Mouse (Mus musculus) kidney, postnatal 14 days (tissue): ENCODE data around the gene Olfr1340.
A peak's percentile ranks its signal among the peaks of the same experiment; 100 is the strongest.

ENCODE experiments used
- DNase-seq: peaks from one replicate; pipeline ENCODE4 v3.0.0; 2022; ENCODE audit warnings: mixed read lengths

Gene Olfr1340

GRCm38 (mm10) chr4:118719838-118720237 lies at the start of gene Olfr1340:
TSS of gene Olfr1340 (plus strand) at chr4:118720138.
- no peak for DNase-seq

- no peak for DNase-seq
Observed at GRCm38 (mm10) chr4:118687086-118687485, 32.9 kb upstream of the Olfr1340 start.

- no peak for DNase-seq
Observed at GRCm38 (mm10) chr4:118692412-118692973, 27.4 kb upstream of the Olfr1340 start, which contains the start of gene Olfr1342. TSS of gene Olfr1342 (minus strand) at chr4:118692756.

GRCm38 (mm10) chr4:118693812-118694211 lies 26.1 kb upstream of the Olfr1340 start:
- DNase-seq: no peak

GRCm38 (mm10) chr4:118703223-118703622 lies 16.7 kb upstream of the Olfr1340 start, which contains the start of gene Olfr1341:
TSS of gene Olfr1341 (plus strand) at chr4:118703523.
- no peak for DNase-seq

GRCm38 (mm10) chr4:118708086-118708485 lies 11.9 kb upstream of the Olfr1340 start:
- no peak for DNase-seq

- DNase-seq: no peak
Observed at GRCm38 (mm10) chr4:118711656-118712055, 8.3 kb upstream of the Olfr1340 start.

GRCm38 (mm10) chr4:118721742-118722483 lies 2.0 kb downstream of the Olfr1340 start:
- DNase-seq: peak; percentile 10

- no peak for DNase-seq
Observed at GRCm38 (mm10) chr4:118731875-118732274, 11.9 kb downstream of the Olfr1340 start, which contains the start of gene Olfr1339. TSS of gene Olfr1339 (plus strand) at chr4:118732175.

- DNase-seq: no peak
Observed at GRCm38 (mm10) chr4:118739574-118739973, 19.6 kb downstream of the Olfr1340 start.

- no peak for DNase-seq
Observed at GRCm38 (mm10) chr4:118740988-118741698, 21.2 kb downstream of the Olfr1340 start.

- DNase-seq: no peak
Observed at GRCm38 (mm10) chr4:118741881-118742280, 21.9 kb downstream of the Olfr1340 start.

- DNase-seq: no peak
Observed at GRCm38 (mm10) chr4:118758637-118759036, 38.7 kb downstream of the Olfr1340 start, which contains the start of gene Olfr1338. TSS of gene Olfr1338 (minus strand) at chr4:118758737.
